Mouse (Mus musculus) intestine, postnatal 0 days (tissue): ENCODE data around the gene Ypel2. TPM values are rescaled to one million over a fixed set of nuclear protein-coding genes. Genes with fewer than 3 reads are reported as not detected.

Experiments used
- ATAC-seq: fragments of 200-750 bp; cut with Nextera tagmentation; 2 replicates; pipeline ENCODE4 v1.8.0; 2017; ENCODE audit warnings: mild to moderate bottlenecking, moderate TSS enrichment, moderate library complexity
- H3K27ac ChIP-seq: fragments of 300-500 bp; sonication (generic); 2 replicates; pipeline ENCODE4 v1.5.1; 2014; ENCODE audit warnings: mild to moderate bottlenecking, low read depth, low read length, moderate library complexity
- H3K27me3 ChIP-seq: fragments of 300-500 bp; sonication (generic); replicated peaks from 2 replicates; pipeline ENCODE4 v1.6.1; 2014; ENCODE audit warnings: low read length, mixed read lengths; ENCODE audit not compliant: control insufficient read depth, insufficient read depth
- H3K36me3 ChIP-seq: fragments of 300-500 bp; sonication (generic); 2 replicates; pipeline ENCODE4 v1.6.1; 2014; ENCODE audit warnings: mild to moderate bottlenecking, moderate library complexity; ENCODE audit not compliant: control insufficient read depth, insufficient read depth
- H3K4me1 ChIP-seq: fragments of 300-500 bp; sonication (generic); replicated peaks from 2 replicates; pipeline ENCODE4 v1.6.1; 2014; ENCODE audit warnings: antibody characterized with exemption, low read length, mixed read lengths; ENCODE audit not compliant: control insufficient read depth, insufficient read depth
- H3K4me2 ChIP-seq: fragments of 300-500 bp; sonication (generic); replicated peaks from 2 replicates; pipeline ENCODE4 v1.6.1; 2014; ENCODE audit warnings: low read depth, mild to moderate bottlenecking, moderate library complexity
- H3K4me3 ChIP-seq: fragments of 300-500 bp; sonication (generic); 2 replicates; pipeline ENCODE4 v1.5.1; 2014; ENCODE audit warnings: low read depth, low read length
- H3K9ac ChIP-seq: fragments of 300-500 bp; sonication (generic); 2 replicates; pipeline ENCODE4 v1.6.1; 2014; ENCODE audit warnings: mild to moderate bottlenecking, low read depth, low read length
- H3K9me3 ChIP-seq: fragments of 300-500 bp; sonication (generic); 2 replicates; pipeline ENCODE4 v1.6.1; 2016; ENCODE audit warnings: mixed run types; ENCODE audit not compliant: control insufficient read depth
- CTCF ChIP-seq: sonication (generic); IDR thresholded peaks from 2 replicates; pipeline ENCODE4 v1.5.1; 2016; ENCODE audit warnings: low read depth, mild to moderate bottlenecking, control low read depth, antibody characterized with exemption, moderate library complexity
- WGBS: fragments of 180-500 bp; shearing (Covaris S2); extraction: QIAGEN DNeasy Blood & Tissue Kit; methylation state at CpG from one replicate; pipeline ENCODE4 v1.1.7; 2014; 5-methylcytosine and 5-hydroxymethylcytosine counted together
- polyA plus RNA-seq: library from polyadenylated mRNA; unstranded; fragments of >200 nt; fragmentation: Nextera tagmentation; extraction: Ambion mirVana; gene quantifications from 2 replicates; pipeline ENCODE4 v1.2.1, GENCODE M21; 2015

Gene Ypel2
- polyA plus RNA-seq, 1 experiment from 2014 or later = 4.6 TPM

DNA sequence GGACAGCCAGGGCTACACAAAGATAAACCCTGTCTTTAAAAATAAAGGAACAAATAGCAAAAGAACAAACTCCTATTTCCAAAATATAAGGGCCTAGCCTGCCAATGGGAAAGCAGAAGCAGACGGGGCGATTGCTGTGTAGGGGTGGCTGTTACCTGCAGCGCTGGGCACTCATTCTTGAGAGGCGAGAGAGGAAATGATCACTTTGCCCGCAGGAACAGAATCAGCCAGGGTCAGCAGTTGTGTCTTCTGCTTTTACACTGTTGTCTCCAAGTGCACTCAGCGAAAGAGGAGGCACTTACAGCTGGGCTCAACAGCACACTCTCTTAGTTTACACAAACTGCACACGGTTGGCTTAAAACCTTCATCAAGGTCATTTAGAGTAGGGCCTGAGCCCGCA, 25.9 kb upstream of the Ypel2 start:
- H3K4me2 ChIP-seq = no peak overlapping the region
- TF ChIP-seq CTCF = no peak
- 80% methylated on average over 8 of the region's 8 CpGs for WGBS
- no peak for ATAC-seq
- H3K4me3 ChIP-seq = no peak overlapping the region
- H3K4me1 ChIP-seq = no peaks in the 10 kb centered on the region
- no peaks in the 10 kb centered on the region for H3K36me3 ChIP-seq
- no peaks in the 10 kb centered on the region for H3K27me3 ChIP-seq
- no peak overlapping the region for H3K27ac ChIP-seq
- H3K9me3 ChIP-seq = no peaks in the 10 kb centered on the region
- no peak overlapping the region for H3K9ac ChIP-seq

DNA sequence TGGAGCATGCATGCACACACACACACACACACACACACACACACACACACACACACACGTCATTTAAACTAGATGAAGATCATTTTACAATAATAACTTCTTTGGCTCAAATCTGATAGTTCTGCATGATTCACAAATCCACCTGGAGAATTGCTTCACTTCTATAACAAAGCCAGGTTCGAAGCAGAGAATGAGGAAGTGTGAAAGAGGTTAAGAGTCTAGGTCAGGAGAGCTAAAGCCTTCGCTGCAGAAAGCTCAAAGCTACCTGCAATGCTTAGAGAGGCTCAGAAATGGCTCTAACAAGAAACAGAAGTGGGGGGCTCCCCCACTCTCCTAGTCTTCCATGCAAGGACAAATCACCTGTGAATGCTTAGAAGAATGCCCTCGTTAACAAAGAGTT, 24.6 kb upstream of the Ypel2 start:
- Histone ChIP-seq H3K27ac (no peak overlapping the region), H3K4me2 (no peak overlapping the region), H3K9ac (no peak overlapping the region), H3K4me1 (no peaks in the 10 kb centered on the region), H3K9me3 (no peaks in the 10 kb centered on the region), H3K27me3 (no peaks in the 10 kb centered on the region), H3K36me3 (no peaks in the 10 kb centered on the region), H3K4me3 (no peak overlapping the region)
- 47% methylated on average over 4 of the region's 4 CpGs for WGBS
- TF ChIP-seq CTCF = no peak
- no peak for ATAC-seq

DNA sequence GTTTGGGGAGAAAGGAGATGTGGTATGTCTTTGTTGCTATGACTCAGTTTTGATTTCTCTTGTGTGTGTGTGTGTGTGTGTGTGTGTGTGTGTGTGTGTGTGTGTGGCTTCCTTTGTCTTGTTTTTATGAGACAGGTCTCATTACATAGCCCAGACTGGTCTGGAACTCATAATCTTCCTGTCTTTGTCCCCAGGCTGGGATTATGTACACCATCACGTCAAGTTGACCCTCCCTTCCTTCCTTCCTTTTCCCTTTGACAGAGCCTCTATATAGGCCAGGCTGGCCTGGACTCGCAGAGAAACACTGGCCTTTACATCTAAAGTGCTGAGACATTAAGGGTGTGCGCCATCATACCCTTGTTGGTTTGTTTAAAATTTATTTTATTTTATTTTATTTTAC, 22.2 kb upstream of the Ypel2 start:
- no peaks in the 10 kb centered on the region for H3K36me3 ChIP-seq
- no peaks in the 10 kb centered on the region for H3K27me3 ChIP-seq
- no peak for TF ChIP-seq CTCF
- no peak overlapping the region for H3K27ac ChIP-seq
- H3K4me2 ChIP-seq = no peak overlapping the region
- no peaks in the 10 kb centered on the region for H3K9me3 ChIP-seq
- ATAC-seq = no peak
- 85% methylated on average over 3 of the region's 3 CpGs for WGBS
- H3K9ac ChIP-seq = no peak overlapping the region
- H3K4me3 ChIP-seq = no peak overlapping the region
- no peaks in the 10 kb centered on the region for H3K4me1 ChIP-seq

DNA sequence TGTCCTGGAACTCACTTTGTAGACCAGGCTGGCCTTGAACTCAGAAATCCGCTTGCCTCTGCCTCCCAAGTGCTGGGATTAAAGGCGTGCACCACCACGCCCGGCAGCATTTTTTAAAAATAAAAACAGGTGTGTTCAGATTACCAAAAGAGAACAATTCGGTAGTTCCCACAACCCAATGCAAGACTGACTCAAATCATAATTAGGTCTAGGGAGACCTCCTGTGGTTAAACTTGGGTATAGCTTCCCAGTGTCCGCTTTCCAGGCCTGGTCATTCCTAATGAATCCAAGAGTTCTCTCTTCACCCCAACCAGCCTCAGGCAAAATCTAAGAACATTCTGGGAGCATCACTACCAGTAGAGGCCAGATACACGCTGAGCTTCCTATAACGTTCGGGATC, 17.0 kb upstream of the Ypel2 start:
- ATAC-seq = peak; percentile 64; the same call in 1 of the 2 replicates
- no peak overlapping the region for H3K27ac ChIP-seq
- H3K4me2 ChIP-seq = no peak overlapping the region
- 18% methylated on average over 9 of the region's 9 CpGs for WGBS
- no peaks in the 10 kb centered on the region for H3K27me3 ChIP-seq
- no peaks in the 10 kb centered on the region for H3K4me1 ChIP-seq
- no peaks in the 10 kb centered on the region for H3K9me3 ChIP-seq
- TF ChIP-seq CTCF = peak; percentile 82
- no peaks in the 10 kb centered on the region for H3K36me3 ChIP-seq
- H3K4me3 ChIP-seq = no peak overlapping the region
- H3K9ac ChIP-seq = no peak overlapping the region

DNA sequence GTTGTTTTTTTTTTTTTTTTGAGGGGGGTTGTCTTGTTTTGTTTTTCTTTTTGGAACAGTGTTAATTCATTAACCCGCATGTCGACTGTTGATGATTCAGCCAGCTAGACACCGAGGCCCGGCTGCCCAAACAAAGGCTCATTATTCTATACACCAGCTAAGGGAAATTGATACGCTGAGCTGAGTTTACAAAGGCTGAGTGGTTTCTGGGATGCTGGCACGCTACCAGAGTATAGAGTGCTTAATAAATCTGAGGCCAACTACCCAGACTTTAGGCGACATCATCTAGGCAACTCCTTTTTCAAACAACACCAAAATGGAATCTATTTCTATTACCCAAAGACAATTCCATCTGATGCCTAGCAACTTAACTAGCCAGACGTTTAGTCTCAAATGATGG, 13.9 kb upstream of the Ypel2 start:
- Histone ChIP-seq H3K4me3 (no peak overlapping the region), H3K4me2 (no peak overlapping the region), H3K27me3 (no peaks in the 10 kb centered on the region), H3K27ac (no peak overlapping the region), H3K9ac (no peak overlapping the region), H3K9me3 (no peaks in the 10 kb centered on the region), H3K4me1 (no peaks in the 10 kb centered on the region), H3K36me3 (no peaks in the 10 kb centered on the region)
- no peak for ATAC-seq
- 22% methylated on average over 8 of the region's 8 CpGs for WGBS
- no peak for TF ChIP-seq CTCF

DNA sequence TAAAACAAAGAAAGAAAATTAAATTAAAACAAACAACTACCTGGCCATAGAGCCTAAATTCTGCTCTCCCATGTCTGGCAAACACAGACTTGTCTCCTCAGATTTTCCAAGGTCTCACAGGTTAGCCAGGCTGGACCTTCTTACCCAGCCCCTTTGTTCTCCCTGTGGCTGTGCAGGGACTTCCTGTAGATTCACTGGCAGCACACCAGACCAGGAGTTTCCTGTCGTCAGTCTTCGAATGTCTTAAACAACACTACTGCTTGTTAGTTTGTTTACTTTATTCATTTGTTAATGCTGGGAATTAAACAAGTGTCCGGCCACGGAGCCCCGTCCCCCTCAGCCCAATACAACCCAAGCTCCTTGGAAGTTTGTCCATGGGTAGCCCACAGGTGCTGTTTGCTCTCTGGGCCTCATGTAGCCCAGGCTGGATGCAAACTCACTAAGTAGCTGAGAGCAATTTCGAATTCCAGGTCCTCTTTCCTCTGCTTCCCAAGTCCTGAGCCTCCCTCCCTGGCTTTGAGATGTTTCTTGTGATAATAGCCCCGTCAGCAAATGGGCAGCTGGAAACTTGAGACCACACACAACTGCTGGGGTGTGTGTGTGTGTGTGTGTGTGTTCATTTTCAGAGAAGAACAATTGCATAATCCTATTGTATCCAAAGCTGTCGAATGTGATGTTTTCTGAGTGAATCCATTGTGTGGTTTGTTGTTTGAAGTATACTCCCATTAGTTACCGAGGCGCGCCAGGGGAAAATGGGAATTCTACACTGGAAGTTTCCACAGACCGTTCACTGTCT, 11.7 kb upstream of the Ypel2 start:
- no peaks in the 10 kb centered on the region for H3K27me3 ChIP-seq
- H3K27ac ChIP-seq = no peak overlapping the region
- no peaks in the 10 kb centered on the region for H3K36me3 ChIP-seq
- TF ChIP-seq CTCF = no peak
- WGBS = 61% methylated on average over 12 of the region's 12 CpGs
- no peak overlapping the region for H3K9ac ChIP-seq
- no peak overlapping the region for H3K4me2 ChIP-seq
- no peak overlapping the region for H3K4me3 ChIP-seq
- H3K4me1 ChIP-seq = no peaks in the 10 kb centered on the region
- H3K9me3 ChIP-seq = no peaks in the 10 kb centered on the region
- no peak for ATAC-seq
